Mouse (Mus musculus) forebrain, embryonic 10.5 days (tissue): ENCODE data around the gene Aatk. TPM values are rescaled to one million over a fixed set of nuclear protein-coding genes. Genes with fewer than 3 reads are reported as not detected.

Experiments
- DNase-seq: peaks from one replicate; pipeline ENCODE4 v3.0.0-alpha.2; 2017; ENCODE audit warnings: low spot score; ENCODE audit errors: extremely low spot score
- H3K27ac ChIP-seq: fragments of 300-500 bp; sonication (generic); 2 replicates; pipeline ENCODE4 v1.5.1; 2016; ENCODE audit warnings: mild to moderate bottlenecking
- H3K27me3 ChIP-seq: fragments of 300-500 bp; sonication (generic); 2 replicates; pipeline ENCODE4 v1.6.1; 2016; ENCODE audit warnings: mild to moderate bottlenecking; ENCODE audit not compliant: poor library complexity, severe bottlenecking
- H3K36me3 ChIP-seq: fragments of 300-500 bp; sonication (generic); replicated peaks from 2 replicates; pipeline ENCODE4 v1.6.1; 2016; ENCODE audit warnings: mild to moderate bottlenecking, moderate library complexity
- H3K4me1 ChIP-seq: fragments of 300-500 bp; sonication (generic); 2 replicates; pipeline ENCODE4 v1.6.1; 2016
- H3K4me3 ChIP-seq: fragments of 300-500 bp; sonication (generic); 2 replicates; pipeline ENCODE4 v1.5.1; 2016; ENCODE audit warnings: mild to moderate bottlenecking, moderate library complexity
- H3K9me3 ChIP-seq: fragments of 300-500 bp; sonication (generic); 2 replicates; pipeline ENCODE4 v1.6.1; 2016; ENCODE audit warnings: mild to moderate bottlenecking, moderate library complexity
- WGBS: fragments of 180-500 bp; shearing (Covaris S2); methylation state at CpG from one replicate; pipeline ENCODE4 v1.1.7; 2016; 5-methylcytosine and 5-hydroxymethylcytosine counted together
- polyA plus RNA-seq: library from polyadenylated mRNA; unstranded; fragments of >200 nt; fragmentation: Nextera tagmentation; extraction: Ambion mirVana; gene quantifications from 2 replicates; pipeline ENCODE4 v1.2.1, GENCODE M21; 2016

The Aatk gene
- polyA plus RNA-seq, 1 experiment from 2014 or later: 1.8 TPM

GRCm38 (mm10) chr11:119990658-119991337 lies 56.2 kb downstream of the Aatk start:
- DNase-seq: no peak
- H3K27me3 ChIP-seq: peaks cover 6% of the 10 kb centered on the region; the same call in 1 of the 2 replicates
- peak overlapping the region; percentile 15; the same call in 1 of the 2 replicates for H3K4me3 ChIP-seq
- H3K4me1 ChIP-seq: peaks cover 38% of the 10 kb centered on the region
- H3K27ac ChIP-seq: peak overlapping the region; percentile 70
- peaks cover 25% of the 10 kb centered on the region for H3K36me3 ChIP-seq
- WGBS: 66% methylated on average over 10 of the region's 10 CpGs
- H3K9me3 ChIP-seq: no peaks in the 10 kb centered on the region

GRCm38 (mm10) chr11:119989115-119989564 lies 57.8 kb downstream of the Aatk start:
- no peaks in the 10 kb centered on the region for H3K9me3 ChIP-seq
- WGBS: 56% methylated on average over 10 of the region's 10 CpGs
- DNase-seq: peak; percentile 26
- H3K4me3 ChIP-seq: no peak overlapping the region
- peaks cover 9% of the 10 kb centered on the region for H3K36me3 ChIP-seq
- H3K27ac ChIP-seq: peak overlapping the region; percentile 58
- H3K27me3 ChIP-seq: peaks cover 6% of the 10 kb centered on the region; the same call in 1 of the 2 replicates
- H3K4me1 ChIP-seq: peaks cover 38% of the 10 kb centered on the region

GRCm38 (mm10) chr11:119988391-119988790 lies 58.6 kb downstream of the Aatk start:
- DNase-seq: no peak
- Histone ChIP-seq H3K27me3 (peaks cover 6% of the 10 kb centered on the region; the same call in 1 of the 2 replicates), H3K4me3 (no peak overlapping the region), H3K9me3 (no peaks in the 10 kb centered on the region), H3K4me1 (peaks cover 38% of the 10 kb centered on the region), H3K36me3 (peaks cover 8% of the 10 kb centered on the region; the same call in 1 of the 2 replicates), H3K27ac (peak overlapping the region; percentile 58)
- WGBS: 94% methylated on average over 7 of the region's 7 CpGs

GRCm38 (mm10) chr11:119987876-119988275 lies 59.1 kb downstream of the Aatk start:
- Histone ChIP-seq H3K9me3 (no peaks in the 10 kb centered on the region), H3K36me3 (peaks cover 8% of the 10 kb centered on the region; the same call in 1 of the 2 replicates), H3K27ac (no peak overlapping the region), H3K27me3 (peaks cover 6% of the 10 kb centered on the region; the same call in 1 of the 2 replicates), H3K4me1 (peaks cover 38% of the 10 kb centered on the region), H3K4me3 (no peak overlapping the region)
- WGBS: 90% methylated on average over 7 of the region's 7 CpGs
- no peak for DNase-seq

GRCm38 (mm10) chr11:119986751-119987425 lies 60.1 kb downstream of the Aatk start:
- peaks cover 6% of the 10 kb centered on the region; the same call in 1 of the 2 replicates for H3K27me3 ChIP-seq
- DNase-seq: no peak
- no peak overlapping the region for H3K27ac ChIP-seq
- H3K36me3 ChIP-seq: peaks cover 16% of the 10 kb centered on the region
- WGBS: 88% methylated on average over 9 of the region's 9 CpGs
- no peaks in the 10 kb centered on the region for H3K9me3 ChIP-seq
- no peak overlapping the region for H3K4me3 ChIP-seq
- peaks cover 38% of the 10 kb centered on the region for H3K4me1 ChIP-seq

- no peak for DNase-seq
These were observed 63.8 kb downstream of the Aatk start for GRCm38 (mm10) chr11:119983151-119983550.

GRCm38 (mm10) chr11:119982236-119982635 lies 64.7 kb downstream of the Aatk start:
- 93% methylated on average over 3 of the region's 3 CpGs for WGBS
- no peak for DNase-seq
- no peaks in the 10 kb centered on the region for H3K9me3 ChIP-seq
- H3K27me3 ChIP-seq: no peaks in the 10 kb centered on the region
- no peak overlapping the region for H3K27ac ChIP-seq
- no peak overlapping the region for H3K4me3 ChIP-seq
- no peaks in the 10 kb centered on the region for H3K4me1 ChIP-seq
- H3K36me3 ChIP-seq: peaks cover 25% of the 10 kb centered on the region

More at GRCm38 (mm10) chr11:119983151-119983550, 63.8 kb downstream of the Aatk start:
- H3K4me1 ChIP-seq: peaks cover 5% of the 10 kb centered on the region
- no peak overlapping the region for H3K27ac ChIP-seq
- H3K9me3 ChIP-seq: no peaks in the 10 kb centered on the region
- WGBS: 99% methylated on average over 2 of the region's 2 CpGs
- H3K36me3 ChIP-seq: peaks cover 25% of the 10 kb centered on the region
- H3K4me3 ChIP-seq: no peak overlapping the region
- H3K27me3 ChIP-seq: no peaks in the 10 kb centered on the region

GRCm38 (mm10) chr11:119981769-119982168 lies 65.2 kb downstream of the Aatk start:
- no peak overlapping the region for H3K27ac ChIP-seq
- no peak overlapping the region for H3K4me3 ChIP-seq
- WGBS: 79% methylated on average over 3 of the region's 3 CpGs
- DNase-seq: no peak
- H3K4me1 ChIP-seq: no peaks in the 10 kb centered on the region
- H3K9me3 ChIP-seq: no peaks in the 10 kb centered on the region
- H3K36me3 ChIP-seq: peaks cover 28% of the 10 kb centered on the region
- no peaks in the 10 kb centered on the region for H3K27me3 ChIP-seq

- 89% methylated on average over 10 of the region's 10 CpGs for WGBS
These were observed 67.2 kb downstream of the Aatk start for GRCm38 (mm10) chr11:119979596-119980385.

GRCm38 (mm10) chr11:119978701-119979100 lies 68.3 kb downstream of the Aatk start:
- H3K36me3 ChIP-seq: peaks cover 26% of the 10 kb centered on the region
- H3K9me3 ChIP-seq: no peaks in the 10 kb centered on the region
- DNase-seq: no peak
- H3K4me3 ChIP-seq: no peak overlapping the region
- no peak overlapping the region for H3K27ac ChIP-seq
- 95% methylated on average over 4 of the region's 4 CpGs for WGBS
- no peaks in the 10 kb centered on the region for H3K27me3 ChIP-seq
- no peaks in the 10 kb centered on the region for H3K4me1 ChIP-seq

More at GRCm38 (mm10) chr11:119979596-119980385, 67.2 kb downstream of the Aatk start:
- no peaks in the 10 kb centered on the region for H3K27me3 ChIP-seq
- H3K9me3 ChIP-seq: no peaks in the 10 kb centered on the region
- no peak overlapping the region for H3K4me3 ChIP-seq
- no peak overlapping the region for H3K27ac ChIP-seq
- no peaks in the 10 kb centered on the region for H3K4me1 ChIP-seq
- H3K36me3 ChIP-seq: peaks cover 25% of the 10 kb centered on the region
- no peak for DNase-seq

GRCm38 (mm10) chr11:119975739-119976501 lies 71.0 kb downstream of the Aatk start:
- no peaks in the 10 kb centered on the region for H3K27me3 ChIP-seq
- no peak overlapping the region for H3K4me3 ChIP-seq
- H3K4me1 ChIP-seq: peaks cover 9% of the 10 kb centered on the region
- H3K27ac ChIP-seq: no peak overlapping the region
- no peak for DNase-seq
- 86% methylated on average over 8 of the region's 8 CpGs for WGBS
- H3K36me3 ChIP-seq: peaks cover 7% of the 10 kb centered on the region
- H3K9me3 ChIP-seq: no peaks in the 10 kb centered on the region

GRCm38 (mm10) chr11:119973789-119974188 lies 73.2 kb downstream of the Aatk start:
- Histone ChIP-seq H3K4me1 (peaks cover 27% of the 10 kb centered on the region), H3K4me3 (no peak overlapping the region), H3K27ac (no peak overlapping the region), H3K27me3 (no peaks in the 10 kb centered on the region), H3K36me3 (peaks cover 10% of the 10 kb centered on the region), H3K9me3 (no peaks in the 10 kb centered on the region)
- WGBS: 86% methylated on average over 4 of the region's 4 CpGs
- DNase-seq: no peak
